Mouse (Mus musculus) bone marrow, adult 2 months (tissue): ENCODE measurements around the gene Actr10.

ENCODE experiments used
- CTCF ChIP-seq: fragments of 200-500 bp; IDR thresholded peaks from 2 replicates; pipeline ENCODE4 v1.5.1; 2011; ENCODE audit warnings: low read length, control low read depth; ENCODE audit not compliant: control insufficient read depth, insufficient read depth
- POLR2A ChIP-seq: fragments of 200-500 bp; IDR thresholded peaks from 2 replicates; pipeline ENCODE4 v1.6.1; 2011; ENCODE audit warnings: low read depth, mild to moderate bottlenecking, control low read depth, low read length, borderline replicate concordance; ENCODE audit not compliant: control insufficient read depth

- no peak for TF ChIP-seq POLR2A
- TF ChIP-seq CTCF = peak; percentile 76
Observed at GRCm38 (mm10) chr12:70969485-70970184, 32.0 kb downstream of the Actr10 start.
